8 mouse cellular contexts compared by ENCODE assay signal in genomic region chr8:126482938-126483337, GRCm38 (mm10). TPM values are rescaled to one million over a fixed set of nuclear protein-coding genes. Genes with fewer than 3 reads are reported as not detected.
DNase-seq lines count a peak whose midpoint lies in the region; ATAC-seq and TF ChIP-seq lines count a peak whose summit lies in the region.

No protein-coding gene starts in this region.

- WGBS in forebrain, embryonic 13.5 days: 11% methylated on average over 5 of the region's 5 CpGs
- 5% methylated on average over 5 of the region's 5 CpGs for WGBS in lung, postnatal 0 days

- TF ChIP-seq EP300 in lung, postnatal 0 days (IDR thresholded peaks at IDR 0.05): no peak

- H3K4me1 ChIP-seq in forebrain, embryonic 13.5 days: peaks cover 4% of the 10 kb centered on the region; the same call in 1 of the 2 replicates
- H3K4me1 ChIP-seq in lung, postnatal 0 days (ENCODE audit: insufficient read depth, low read depth, low read length): no peaks in the 10 kb centered on the region

- H3K27me3 ChIP-seq in forebrain, embryonic 13.5 days: peaks cover 9% of the 10 kb centered on the region; the same call in 1 of the 2 replicates
- no peaks in the 10 kb centered on the region for H3K27me3 ChIP-seq in lung, postnatal 0 days (replicated peaks; ENCODE audit: insufficient read depth, low read length)

- H3K9me3 ChIP-seq in forebrain, embryonic 13.5 days (replicated peaks): no peaks in the 10 kb centered on the region
- no peaks in the 10 kb centered on the region for H3K9me3 ChIP-seq in lung, postnatal 0 days (ENCODE audit: low read length)

- peak; percentile 70 for ATAC-seq in forebrain, embryonic 13.5 days
- ATAC-seq in hematopoietic stem cell, adult 5-6 weeks (replicated peaks in 1 of 2; ENCODE audit: insufficient read depth in 1 of 2, low FRiP score in 2 of 2, low TSS enrichment in 1 of 2, low read depth in 1 of 2, poor library complexity in 2 of 2, severe bottlenecking in 2 of 2): peak; percentile 83 to 86
- peak; percentile 64 for ATAC-seq in lung, postnatal 0 days

- no peaks in the 10 kb centered on the region for H3K36me3 ChIP-seq in forebrain, embryonic 13.5 days (ENCODE audit: poor library complexity, severe bottlenecking)
- H3K36me3 ChIP-seq in lung, postnatal 0 days (ENCODE audit: insufficient read depth, low read length): no peaks in the 10 kb centered on the region

- no peak overlapping the region for H3K9ac ChIP-seq in forebrain, embryonic 13.5 days
- H3K9ac ChIP-seq in lung, postnatal 0 days (replicated peaks; ENCODE audit: low read depth): no peak overlapping the region

- TF ChIP-seq CTCF in layer of hippocampus, adult 2 months (conservative IDR thresholded peaks at IDR 0.05): peak; percentile 96
- peak; percentile 92 for TF ChIP-seq CTCF in lung, postnatal 0 days (IDR thresholded peaks at IDR 0.05)

- H3K4me3 ChIP-seq in forebrain, embryonic 13.5 days: no peak overlapping the region
- H3K4me3 ChIP-seq in layer of hippocampus, adult 2 months: no peak overlapping the region
- H3K4me3 ChIP-seq in lung, postnatal 0 days (ENCODE audit: low read depth, low read length): no peak overlapping the region

- peak; percentile 73 for DNase-seq in ES-CJ7 (ENCODE audit: low read depth, low spot score)
- DNase-seq in c-Kit-positive CD71-positive TER-119-positive erythroid progenitor cells, embryonic 14.5 days (ENCODE audit: low spot score): peak; percentile 61
- DNase-seq in layer of hippocampus, adult 2 months (ENCODE audit: low spot score in 2 of 2): peak; percentile 55 to 83
- DNase-seq in lung, postnatal 0 days (ENCODE audit: low spot score): peak; percentile 73
- peak; percentile 37 for DNase-seq in retina, adult 2 months (ENCODE audit: low read depth, low spot score)
- peak; percentile 63 to 75 for DNase-seq in thymus, postnatal 36 days

- no peak overlapping the region for H3K4me2 ChIP-seq in forebrain, embryonic 13.5 days
- H3K4me2 ChIP-seq in lung, postnatal 0 days (replicated peaks; ENCODE audit: low read depth, low read length): no peak overlapping the region

- no peak overlapping the region for H3K27ac ChIP-seq in forebrain, embryonic 13.5 days
- H3K27ac ChIP-seq in layer of hippocampus, adult 2 months: no peak overlapping the region
- no peak overlapping the region for H3K27ac ChIP-seq in lung, postnatal 0 days (ENCODE audit: low read length)

RNA-seq across cellular contexts. Expression of gene Tarbp1, which starts 8.1 kb away (rescaled TPM):
- 1.4 and 1.5 TPM in 2 replicates for polyA plus RNA-seq in forebrain, embryonic 13.5 days (2015; fragmentation: Nextera tagmentation; extraction: Ambion mirVana)
- total RNA-seq in hematopoietic stem cell, adult 5-6 weeks (2017): 8.9 and 10.4 TPM in 2 replicates
- 1 to 10 TPM; 4.6 to 4.9 TPM for total RNA-seq in layer of hippocampus, adult 2 months (2021)
- 1.1 and 1.2 TPM in 2 replicates for polyA plus RNA-seq in lung, postnatal 0 days (2015; fragmentation: Nextera tagmentation; extraction: Ambion mirVana)
